Mouse (Mus musculus): ENCODE results near the gene Grid2.
A peak's percentile ranks its signal among the peaks of the same experiment; 100 is the strongest.

The Grid2 gene

GRCm38 (mm10) chr6:64733311-64733710 is 1477.6 kb downstream of the Grid2 start:
- no peak for DNase-seq

GRCm38 (mm10) chr6:64734441-64735320 is 1479.0 kb downstream of the Grid2 start:
- peak; percentile 29 to 36 for DNase-seq

GRCm38 (mm10) chr6:64736317-64736716 is 1480.6 kb downstream of the Grid2 start:
- DNase-seq = no peak

GRCm38 (mm10) chr6:64742915-64743489 is 1487.3 kb downstream of the Grid2 start:
- no peak for DNase-seq

Data from kidney, postnatal 4 days (tissue).